Mouse (Mus musculus) forebrain, embryonic 16.5 days (tissue): ENCODE measurements around the gene Tmem132d. TPM values are rescaled to one million over a fixed set of nuclear protein-coding genes. Genes with fewer than 3 reads are reported as not detected.
"Not testable (repeated sequence)": the region's sequence is repeated elsewhere in the genome, so short reads cannot be mapped to it uniquely, and the experiment has no call there.

Experiments
- ATAC-seq: fragments of 200-750 bp; cut with Nextera tagmentation; 2 replicates; pipeline ENCODE4 v1.8.0; 2017; ENCODE audit warnings: mild to moderate bottlenecking, moderate library complexity
- H3K27ac ChIP-seq: fragments of 300-500 bp; sonication (generic); 2 replicates; pipeline ENCODE4 v1.5.1; 2014; ENCODE audit warnings: low read length, control low read depth
- H3K27me3 ChIP-seq: fragments of 300-500 bp; sonication (generic); replicated peaks from 2 replicates; pipeline ENCODE4 v1.6.1; 2014; ENCODE audit warnings: low read length; ENCODE audit not compliant: control insufficient read depth, insufficient read depth
- H3K36me3 ChIP-seq: fragments of 300-500 bp; sonication (generic); 2 replicates; pipeline ENCODE4 v1.6.1; 2014; ENCODE audit not compliant: control insufficient read depth, insufficient read depth
- H3K4me1 ChIP-seq: fragments of 300-500 bp; sonication (generic); replicated peaks from 2 replicates; pipeline ENCODE4 v1.6.1; 2014; ENCODE audit warnings: low read length; ENCODE audit not compliant: control insufficient read depth, insufficient read depth
- H3K4me2 ChIP-seq: fragments of 300-500 bp; sonication (generic); 2 replicates; pipeline ENCODE4 v1.6.1; 2014; ENCODE audit warnings: mild to moderate bottlenecking, low read length, control low read depth
- H3K4me3 ChIP-seq: fragments of 300-500 bp; sonication (generic); replicated peaks from 2 replicates; pipeline ENCODE4 v1.5.1; 2014; ENCODE audit warnings: mild to moderate bottlenecking, low read length, control low read depth
- H3K9ac ChIP-seq: fragments of 300-500 bp; sonication (generic); replicated peaks from 2 replicates; pipeline ENCODE4 v1.6.1; 2014; ENCODE audit warnings: low read depth, low read length, control low read depth
- H3K9me3 ChIP-seq: fragments of 300-500 bp; sonication (generic); 2 replicates; pipeline ENCODE4 v1.6.1; 2016; ENCODE audit warnings: low read length; ENCODE audit not compliant: control insufficient read depth
- WGBS: fragments of 180-500 bp; shearing (Covaris S2); extraction: QIAGEN DNeasy Blood & Tissue Kit; methylation state at CpG from one replicate; pipeline ENCODE4 v1.1.7; 2014; 5-methylcytosine and 5-hydroxymethylcytosine counted together
- polyA plus RNA-seq: library from polyadenylated mRNA; unstranded; fragments of >200 nt; fragmentation: Nextera tagmentation; extraction: Ambion mirVana; gene quantifications from 2 replicates; pipeline ENCODE4 v1.2.1, GENCODE M21; 2015

Tmem132d gene
- polyA plus RNA-seq, 1 experiment from 2014 or later = 1.7 TPM

DNA sequence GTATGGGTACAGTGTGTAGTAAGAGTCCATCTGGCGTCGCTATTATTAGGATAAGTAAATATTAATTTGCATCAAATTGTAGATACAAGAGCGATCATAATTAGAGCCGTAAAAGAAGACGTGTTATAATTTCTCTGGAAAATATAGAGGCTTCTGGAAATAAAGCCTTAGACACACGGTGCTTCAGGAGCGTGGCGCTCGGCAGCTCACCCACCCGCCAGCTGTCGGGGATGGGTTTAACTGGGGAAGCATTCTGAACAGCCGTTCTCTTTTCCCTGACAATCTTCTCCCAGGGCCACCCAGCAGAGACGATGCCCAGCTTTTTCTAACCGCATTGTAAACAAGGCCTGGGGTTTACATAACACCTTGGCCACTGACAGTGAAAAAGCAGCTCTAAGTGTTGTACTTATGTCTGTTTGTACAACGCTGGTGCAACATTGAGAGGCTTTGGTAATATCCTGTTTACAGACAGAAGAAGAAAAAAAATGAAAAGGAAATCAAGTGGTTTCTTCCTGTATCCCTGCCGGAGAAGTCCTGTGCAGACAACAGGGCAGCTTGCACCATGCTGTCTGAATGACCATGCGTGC, 476.3 kb downstream of the Tmem132d start:
- Histone ChIP-seq H3K4me1 (0 out of 2 replicates have a peak, but pooled peaks cover 7% of the 10 kb centered on the region), H3K9ac (no peak overlapping the region), H3K27me3 (no peaks in the 10 kb centered on the region), H3K4me2 (no peak overlapping the region), H3K36me3 (no peaks in the 10 kb centered on the region), H3K27ac (no peak overlapping the region), H3K4me3 (no peak overlapping the region), H3K9me3 (no peaks in the 10 kb centered on the region)
- WGBS = 59% methylated on average over 17 of the region's 17 CpGs
- no peak; the same call in 1 of the 2 replicates for ATAC-seq

GRCm38 (mm10) chr5:127954231-127954790, 478.6 kb downstream of the Tmem132d start:
- Histone ChIP-seq H3K9ac (no peak overlapping the region), H3K36me3 (no peaks in the 10 kb centered on the region), H3K9me3 (no peaks in the 10 kb centered on the region), H3K27me3 (no peaks in the 10 kb centered on the region), H3K4me1 (0 out of 2 replicates have a peak, but pooled peaks cover 7% of the 10 kb centered on the region), H3K27ac (no peak overlapping the region), H3K4me3 (no peak overlapping the region), H3K4me2 (no peak overlapping the region)
- ATAC-seq = no peak
- 69% methylated on average over 16 of the region's 16 CpGs for WGBS

DNA sequence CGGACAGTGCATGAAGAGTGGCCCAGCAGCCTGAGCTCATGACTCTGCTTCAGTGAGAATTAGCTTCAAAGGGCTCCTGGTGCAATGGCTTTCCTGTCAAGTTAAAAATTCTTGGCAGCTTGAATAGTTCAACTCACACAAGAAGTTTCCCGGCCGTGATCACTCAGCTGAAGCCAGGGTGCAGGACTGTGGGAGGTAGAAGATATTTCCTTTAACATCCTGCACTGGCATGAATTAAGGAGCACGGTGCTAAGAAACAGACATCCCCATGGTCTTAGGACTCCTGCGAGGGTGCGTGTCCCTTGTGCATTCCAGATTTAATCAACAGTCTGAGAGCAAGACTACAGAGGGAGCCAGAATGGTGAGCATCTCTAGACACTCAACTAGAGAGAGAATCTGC, 480.1 kb downstream of the Tmem132d start:
- no peaks in the 10 kb centered on the region for H3K27me3 ChIP-seq
- 0 out of 2 replicates have a peak, but pooled peaks cover 7% of the 10 kb centered on the region for H3K4me1 ChIP-seq
- no peak overlapping the region for H3K9ac ChIP-seq
- no peaks in the 10 kb centered on the region for H3K36me3 ChIP-seq
- H3K4me3 ChIP-seq = no peak overlapping the region
- 79% methylated on average over 6 of the region's 6 CpGs for WGBS
- no peak for ATAC-seq
- H3K27ac ChIP-seq = no peak overlapping the region
- no peak overlapping the region for H3K4me2 ChIP-seq
- no peaks in the 10 kb centered on the region for H3K9me3 ChIP-seq

GRCm38 (mm10) chr5:127950574-127950973, 482.3 kb downstream of the Tmem132d start:
- no peaks in the 10 kb centered on the region for H3K36me3 ChIP-seq
- H3K4me3 ChIP-seq = no peak overlapping the region
- H3K4me2 ChIP-seq = no peak overlapping the region
- 57% methylated on average over 4 of the region's 4 CpGs for WGBS
- H3K27ac ChIP-seq = no peak overlapping the region
- H3K27me3 ChIP-seq = no peaks in the 10 kb centered on the region
- H3K9ac ChIP-seq = no peak overlapping the region
- H3K4me1 ChIP-seq = no peaks in the 10 kb centered on the region
- no peaks in the 10 kb centered on the region for H3K9me3 ChIP-seq
- no peak for ATAC-seq

DNA sequence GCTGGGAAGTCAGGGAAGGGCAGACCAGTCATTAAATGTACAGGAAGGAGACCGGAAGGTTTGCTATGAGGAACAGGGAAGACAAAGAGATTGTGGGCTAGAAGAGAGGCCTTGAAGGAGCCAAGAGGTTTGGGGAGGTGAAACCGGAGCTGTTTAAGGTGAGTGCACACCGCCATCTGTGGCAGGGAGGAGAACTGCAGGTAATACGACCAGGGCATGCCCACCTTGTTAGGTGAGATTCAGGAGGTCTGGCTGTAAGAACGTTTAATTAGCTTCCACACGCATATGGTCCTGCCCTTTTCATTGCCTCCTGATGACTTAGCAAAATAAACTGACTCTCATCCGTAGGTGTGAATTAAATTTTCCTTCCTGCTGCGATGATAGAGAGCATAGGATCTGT, 485.6 kb downstream of the Tmem132d start:
- Histone ChIP-seq H3K9ac (no peak overlapping the region), H3K36me3 (no peaks in the 10 kb centered on the region), H3K9me3 (no peaks in the 10 kb centered on the region), H3K27ac (no peak overlapping the region), H3K4me2 (no peak overlapping the region), H3K4me3 (no peak overlapping the region), H3K27me3 (no peaks in the 10 kb centered on the region), H3K4me1 (no peaks in the 10 kb centered on the region)
- no peak for ATAC-seq
- WGBS = 29% methylated on average over 8 of the region's 8 CpGs

DNA sequence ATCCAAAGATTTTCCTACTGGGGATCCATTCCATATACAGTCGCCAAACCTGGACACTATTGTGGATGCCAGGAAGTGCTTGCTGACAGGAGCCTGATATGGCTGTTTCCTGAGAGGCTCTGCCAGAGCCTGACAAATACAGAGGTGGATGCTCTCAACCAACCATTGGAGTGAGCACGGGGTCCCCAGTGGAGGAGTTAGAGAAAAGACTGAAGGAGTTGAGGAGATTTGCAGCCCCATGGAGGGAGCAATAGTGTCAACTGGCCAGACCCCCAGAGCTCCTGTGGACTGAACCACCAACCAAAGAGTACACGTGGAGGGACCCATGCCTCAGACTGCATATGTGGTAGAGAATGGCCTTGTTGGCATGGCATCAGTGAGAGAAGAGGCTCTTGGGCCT, 490.7 kb downstream of the Tmem132d start:
- H3K36me3 ChIP-seq, H3K4me3 ChIP-seq, H3K4me1 ChIP-seq, H3K9me3 ChIP-seq, H3K4me2 ChIP-seq, ATAC-seq, H3K27ac ChIP-seq, H3K9ac ChIP-seq, H3K27me3 ChIP-seq: not testable (repeated sequence)
- WGBS = 88% methylated on average over 3 of the region's 3 CpGs

DNA sequence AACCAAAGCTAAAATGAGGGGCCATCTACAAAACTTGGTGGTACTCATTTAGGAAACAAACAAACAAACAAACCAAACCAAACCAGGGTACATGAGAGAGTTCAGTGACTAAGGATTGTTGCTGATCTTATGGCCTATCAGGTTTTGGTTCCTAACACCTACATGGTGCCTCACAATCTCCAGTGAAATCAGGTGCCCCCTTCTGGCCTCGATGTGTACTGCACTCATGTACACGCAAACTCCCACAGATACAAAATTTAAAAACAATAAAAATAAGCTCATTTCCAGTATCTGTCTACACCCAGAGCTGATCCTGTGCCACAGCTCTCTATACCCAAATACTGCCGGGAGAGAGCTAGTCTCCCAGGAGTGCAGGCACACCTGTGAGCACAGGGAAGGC, 495.0 kb downstream of the Tmem132d start:
- Histone ChIP-seq H3K27me3 (no peaks in the 10 kb centered on the region), H3K4me1 (no peaks in the 10 kb centered on the region), H3K36me3 (no peaks in the 10 kb centered on the region), H3K9me3 (no peaks in the 10 kb centered on the region), H3K4me3 (no peak overlapping the region), H3K9ac (no peak overlapping the region), H3K27ac (no peak overlapping the region), H3K4me2 (no peak overlapping the region)
- 79% methylated on average over 3 of the region's 3 CpGs for WGBS
- ATAC-seq = no peak

DNA sequence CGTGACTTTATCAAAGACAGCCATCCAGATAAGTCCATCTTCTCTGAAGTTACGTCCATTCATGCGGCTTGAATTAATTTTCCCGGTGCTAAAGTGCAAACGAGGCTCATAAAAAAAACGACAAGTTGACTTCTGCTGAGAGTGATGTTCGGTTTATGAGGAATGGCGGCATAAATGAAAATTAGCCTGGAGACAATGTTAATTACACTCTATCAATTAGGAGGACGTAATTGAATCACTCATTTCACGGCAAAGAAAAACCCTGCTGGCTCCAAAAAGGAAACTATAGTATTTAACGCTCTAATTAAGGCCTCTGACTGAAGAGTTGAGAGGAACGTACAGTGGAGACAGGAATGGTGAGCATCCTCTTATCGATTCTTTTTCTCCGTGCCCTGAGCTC, 503.2 kb downstream of the Tmem132d start:
- H3K27ac ChIP-seq = no peak overlapping the region
- H3K9me3 ChIP-seq = no peaks in the 10 kb centered on the region
- H3K4me3 ChIP-seq = no peak overlapping the region
- 30% methylated on average over 14 of the region's 14 CpGs for WGBS
- no peaks in the 10 kb centered on the region for H3K36me3 ChIP-seq
- H3K27me3 ChIP-seq = no peaks in the 10 kb centered on the region
- H3K4me1 ChIP-seq = no peaks in the 10 kb centered on the region; the same call in 1 of the 2 replicates
- ATAC-seq = no peak
- H3K4me2 ChIP-seq = no peak overlapping the region
- no peak overlapping the region for H3K9ac ChIP-seq

DNA sequence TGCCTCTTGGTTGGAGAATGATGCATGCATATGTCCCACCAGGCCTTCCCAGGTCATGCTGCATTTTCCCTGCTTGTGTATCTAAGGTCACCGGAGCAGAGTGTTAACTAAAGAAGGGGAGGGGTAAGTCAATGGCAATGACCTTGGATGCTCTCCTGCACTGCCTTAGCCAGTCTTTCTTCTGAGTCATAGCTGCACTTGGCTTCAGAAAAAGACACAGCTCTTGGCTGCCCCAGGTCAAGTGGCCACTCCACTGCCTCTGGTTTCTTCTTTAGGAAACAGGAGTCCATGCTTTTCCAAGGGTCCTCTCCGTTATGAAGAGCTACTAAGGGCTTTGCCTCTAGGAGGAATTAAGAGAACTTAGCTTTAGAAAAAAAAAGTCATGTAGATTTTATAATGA, 506.2 kb downstream of the Tmem132d start:
- Histone ChIP-seq H3K4me2 (no peak overlapping the region), H3K4me1 (peaks cover 5% of the 10 kb centered on the region), H3K9me3 (no peaks in the 10 kb centered on the region), H3K9ac (no peak overlapping the region), H3K27me3 (no peaks in the 10 kb centered on the region), H3K4me3 (no peak overlapping the region), H3K27ac (no peak overlapping the region), H3K36me3 (no peaks in the 10 kb centered on the region)
- ATAC-seq = no peak
- 88% methylated on average over 2 of the region's 2 CpGs for WGBS

- Histone ChIP-seq H3K4me1 (peaks cover 5% of the 10 kb centered on the region; the same call in 1 of the 2 replicates), H3K9ac (no peak overlapping the region), H3K27me3 (no peaks in the 10 kb centered on the region), H3K4me2 (no peak overlapping the region), H3K27ac (no peak overlapping the region), H3K9me3 (no peaks in the 10 kb centered on the region), H3K4me3 (no peak overlapping the region), H3K36me3 (no peaks in the 10 kb centered on the region)
- WGBS = 4% methylated on average over 3 of the region's 3 CpGs
- no peak for ATAC-seq
Observed at GRCm38 (mm10) chr5:127924106-127924505, 508.8 kb downstream of the Tmem132d start.
